Mouse (Mus musculus) c-Kit-positive CD71-positive TER-119-positive erythroid progenitor cells, embryonic 14.5 days (primary cell): ENCODE measurements around the gene Sp6.
A peak's percentile ranks its signal among the peaks of the same experiment; 100 is the strongest.

Experiments
- DNase-seq: peaks from one replicate; pipeline ENCODE4 v3.0.0-alpha.2; 2013; ENCODE audit warnings: low spot score

Sp6 gene

DNA sequence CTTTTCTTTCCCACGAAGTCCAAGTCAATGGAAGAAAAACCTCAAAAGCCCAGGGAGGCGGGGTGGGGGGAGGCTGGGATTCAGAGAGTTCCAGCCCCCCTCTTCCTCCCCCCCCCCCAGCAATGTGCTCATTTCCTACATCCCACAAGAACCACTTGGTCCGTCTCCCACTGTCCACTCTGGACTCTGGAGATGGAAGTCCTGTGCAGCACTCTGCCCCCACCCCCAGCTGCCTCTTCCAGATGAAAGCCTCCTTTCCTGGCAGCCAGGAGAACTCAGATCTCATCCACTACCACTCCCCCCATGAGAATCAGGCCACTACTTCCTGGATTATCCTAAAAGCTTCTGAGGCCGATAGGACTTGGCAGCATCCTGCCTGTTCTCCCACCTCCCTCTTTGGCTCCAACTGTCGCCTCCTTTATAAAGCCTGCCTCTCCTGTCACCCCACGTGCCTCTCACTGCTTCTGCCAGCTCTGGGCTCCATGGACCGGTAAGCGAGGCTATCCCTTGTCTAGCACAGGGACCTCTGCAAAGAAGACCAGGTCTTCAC, at the start of gene Sp6:
Sp6 (plus strand) TSS at position 274 of the 550 bp plus-strand sequence.
- DNase-seq, result no peak

DNA sequence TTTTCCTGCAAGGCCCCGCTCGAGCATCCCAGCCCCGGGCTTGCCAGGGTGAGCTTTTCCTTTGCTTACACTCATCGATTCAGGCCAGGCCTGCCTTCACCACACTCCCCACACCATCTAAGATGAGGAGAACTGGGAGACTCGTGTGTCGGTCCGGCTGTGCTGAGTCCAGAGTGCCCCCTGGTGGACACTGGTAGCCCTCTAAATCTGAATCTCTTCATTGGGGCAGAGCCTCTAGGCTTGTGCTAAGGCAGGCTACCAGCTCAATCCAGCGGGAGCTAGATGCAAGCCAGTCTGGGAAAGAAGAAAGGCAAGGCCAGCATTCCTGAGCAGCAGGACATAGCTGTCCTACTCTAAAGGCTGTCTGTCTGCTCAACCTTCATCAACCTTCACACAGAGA, 49.6 kb upstream of the Sp6 start:
- peak; percentile 80 for DNase-seq

DNA sequence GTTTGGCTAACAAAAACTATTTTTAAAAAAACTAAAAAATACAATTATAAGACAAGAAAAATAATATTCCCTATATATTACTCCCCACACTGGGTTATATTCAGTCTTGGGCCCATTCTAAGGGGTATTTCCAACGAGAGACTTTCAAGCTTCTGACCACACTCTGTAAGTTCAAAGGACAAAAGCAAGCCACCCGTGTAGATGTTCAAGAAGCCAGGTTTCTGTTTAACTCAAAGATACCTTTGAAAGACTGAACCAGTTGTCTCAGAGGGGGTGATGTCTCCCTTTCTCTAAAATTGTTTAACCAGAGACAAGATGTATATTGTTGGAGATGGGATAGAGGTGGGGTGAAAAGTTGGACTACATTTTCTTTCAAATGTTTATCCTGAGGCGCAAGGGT, 47.0 kb upstream of the Sp6 start:
- DNase-seq, result no peak

DNA sequence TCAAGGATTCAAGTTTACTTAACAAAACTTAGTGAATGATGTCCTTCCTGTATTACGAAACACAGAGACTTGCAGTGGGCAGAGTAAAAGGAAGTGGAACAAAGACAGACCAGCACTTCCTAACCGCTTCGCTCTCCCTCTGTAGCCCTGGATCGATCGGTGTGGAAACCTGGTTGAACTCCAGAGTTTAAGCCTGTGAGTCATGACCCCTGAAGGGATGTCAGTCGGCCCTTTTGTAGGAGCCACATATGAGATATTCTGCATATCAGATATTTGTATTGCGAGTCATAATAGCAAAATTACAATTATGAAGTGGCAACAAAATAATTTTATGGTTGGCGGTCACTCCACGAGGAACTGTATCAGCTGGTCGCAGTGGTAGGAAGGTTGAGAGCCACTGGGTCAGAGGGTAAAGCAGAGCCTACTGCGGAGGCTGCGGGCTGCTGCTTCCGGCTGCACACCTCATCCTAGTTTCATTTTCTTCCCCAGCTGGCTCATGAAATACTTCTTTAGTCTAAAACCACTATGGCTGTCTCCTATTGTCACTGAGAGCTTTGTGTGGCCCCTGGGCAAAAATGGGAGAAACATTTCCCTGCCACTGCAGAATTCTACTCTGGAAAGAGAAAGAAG, 46.2 kb upstream of the Sp6 start:
- DNase-seq, result no peak

DNA sequence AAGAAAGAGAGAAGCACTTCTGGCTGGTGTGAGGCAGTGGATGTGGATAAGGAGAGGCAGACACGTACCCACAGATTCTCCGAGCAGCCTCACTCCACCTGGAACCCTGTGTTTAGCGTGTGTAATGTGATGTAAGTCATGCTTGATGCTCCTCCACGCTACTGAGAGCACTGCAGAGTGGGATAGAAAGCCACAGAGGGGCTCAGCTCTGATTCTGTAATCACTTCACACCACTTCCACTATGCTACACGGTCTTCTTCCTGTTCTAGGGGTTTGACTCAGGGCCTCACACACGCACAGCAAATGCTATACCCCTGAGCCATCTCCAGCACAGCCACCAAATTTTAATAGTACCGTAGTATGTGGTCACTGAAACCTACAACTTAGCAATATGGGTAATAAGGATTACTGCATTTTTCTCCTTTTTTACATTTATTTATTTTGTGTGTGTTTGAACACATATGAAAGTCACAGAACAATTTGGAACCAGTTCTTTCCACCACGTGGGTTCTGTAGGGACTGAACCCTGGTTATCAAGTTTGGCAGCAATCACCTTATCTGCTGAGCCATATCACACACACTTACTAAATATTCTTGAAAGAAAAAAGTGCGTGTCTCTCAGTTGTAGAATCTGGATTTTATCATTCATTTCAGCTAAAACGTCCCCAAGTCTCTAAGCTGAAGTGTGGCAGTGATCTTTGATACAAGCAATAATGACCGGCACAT, 45.5 kb upstream of the Sp6 start:
- DNase-seq, result no peak

DNA sequence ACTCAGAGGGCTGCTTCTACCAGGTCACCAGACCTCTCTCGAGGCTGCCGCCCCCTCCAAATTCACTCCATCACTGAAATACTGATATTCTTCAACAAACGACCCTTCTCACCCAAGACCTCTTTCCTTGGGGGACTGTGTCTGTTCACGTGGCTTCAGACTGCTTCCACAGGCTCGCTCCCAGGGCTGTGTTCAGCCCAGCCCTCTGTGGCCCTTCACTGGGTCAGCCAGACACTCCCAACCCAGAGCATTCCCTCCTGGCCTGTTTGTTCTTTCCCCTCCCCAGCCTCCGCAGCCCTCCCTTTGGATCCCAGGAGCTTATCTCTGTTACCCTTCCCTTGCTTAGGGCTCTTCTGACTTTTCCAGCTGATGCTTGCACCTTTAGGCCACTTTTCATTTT, 44.7 kb upstream of the Sp6 start:
- DNase-seq, result no peak

DNA sequence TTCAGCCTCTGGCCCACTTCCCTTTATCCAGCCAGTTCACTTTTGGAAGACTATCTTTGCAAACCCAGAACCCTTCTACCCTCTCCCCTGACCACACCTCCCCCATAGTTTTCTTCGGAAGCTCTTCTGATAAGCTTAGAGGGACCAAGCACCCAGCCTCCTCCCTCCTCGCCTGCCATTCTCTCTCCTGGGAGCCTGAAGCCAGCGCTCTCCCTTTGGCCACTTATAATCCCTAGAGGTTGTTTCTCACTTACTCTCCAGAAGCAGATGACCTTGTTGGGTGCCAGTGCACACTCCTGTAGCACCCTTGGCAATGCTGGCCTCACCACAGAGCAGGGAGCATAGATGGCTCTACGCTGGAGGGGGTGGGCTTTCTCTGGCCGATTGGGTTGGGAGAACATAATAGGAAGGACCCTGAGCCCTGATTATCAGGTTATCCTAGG, 43.9 kb upstream of the Sp6 start:
- DNase-seq, result no peak

DNA sequence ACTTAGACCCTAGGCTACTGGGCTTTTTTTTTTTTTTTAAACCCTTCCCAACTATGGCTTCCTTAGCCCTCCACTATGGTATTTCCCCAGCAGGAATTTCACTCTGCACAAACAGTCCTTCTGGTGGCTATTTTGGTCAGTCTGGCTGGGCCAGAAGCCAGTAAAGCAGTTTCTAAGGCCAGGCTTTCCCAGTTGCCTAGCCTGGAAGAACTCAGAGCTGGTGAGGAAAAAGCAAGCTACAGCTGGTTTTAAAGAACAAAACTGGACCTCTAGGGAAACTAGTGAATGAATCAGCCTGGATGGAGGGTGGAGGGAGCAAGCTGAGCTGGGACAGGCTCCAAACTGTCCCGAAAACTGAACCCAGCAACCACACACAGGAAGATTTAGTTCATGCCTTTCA, 43.4 kb upstream of the Sp6 start:
- no peak for DNase-seq

DNA sequence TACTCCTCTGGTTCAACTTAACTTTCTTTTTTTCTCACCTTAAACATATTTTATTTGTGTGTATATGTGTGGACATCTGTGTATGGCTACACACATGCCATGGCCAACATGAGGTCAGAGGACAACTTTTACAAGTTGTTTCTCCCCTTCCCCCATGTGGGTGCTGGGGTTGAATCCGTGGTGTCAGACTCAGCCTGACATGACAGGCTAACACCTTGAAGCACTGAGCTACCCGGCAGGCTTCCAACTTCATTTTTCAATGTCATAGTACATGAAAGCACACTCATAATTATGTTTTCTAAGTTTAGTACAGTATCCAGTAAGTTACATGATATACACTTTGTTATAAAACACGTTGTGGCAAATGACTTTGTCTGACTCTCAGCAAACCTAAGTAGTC, 42.9 kb upstream of the Sp6 start:
- DNase-seq, result no peak

DNA sequence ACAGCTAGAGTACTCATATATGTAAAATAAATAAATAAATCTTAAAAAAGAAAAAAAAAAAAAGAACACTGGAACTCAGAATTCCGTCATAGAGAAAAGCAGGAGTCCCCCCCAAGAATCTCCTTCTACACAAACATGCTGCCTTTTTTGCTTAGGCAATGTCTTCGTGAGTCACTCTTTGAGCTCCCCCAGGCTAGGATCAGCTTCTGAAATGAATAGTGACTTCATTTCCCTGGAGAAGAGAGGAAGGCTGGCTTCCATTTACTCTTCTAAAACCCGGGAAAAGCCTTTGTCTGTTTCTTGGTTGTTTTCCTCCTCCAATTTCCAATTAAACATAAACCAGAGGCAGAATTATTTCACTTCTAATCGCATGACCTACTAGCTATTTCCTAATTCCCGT, 40.3 kb upstream of the Sp6 start:
- no peak for DNase-seq

DNA sequence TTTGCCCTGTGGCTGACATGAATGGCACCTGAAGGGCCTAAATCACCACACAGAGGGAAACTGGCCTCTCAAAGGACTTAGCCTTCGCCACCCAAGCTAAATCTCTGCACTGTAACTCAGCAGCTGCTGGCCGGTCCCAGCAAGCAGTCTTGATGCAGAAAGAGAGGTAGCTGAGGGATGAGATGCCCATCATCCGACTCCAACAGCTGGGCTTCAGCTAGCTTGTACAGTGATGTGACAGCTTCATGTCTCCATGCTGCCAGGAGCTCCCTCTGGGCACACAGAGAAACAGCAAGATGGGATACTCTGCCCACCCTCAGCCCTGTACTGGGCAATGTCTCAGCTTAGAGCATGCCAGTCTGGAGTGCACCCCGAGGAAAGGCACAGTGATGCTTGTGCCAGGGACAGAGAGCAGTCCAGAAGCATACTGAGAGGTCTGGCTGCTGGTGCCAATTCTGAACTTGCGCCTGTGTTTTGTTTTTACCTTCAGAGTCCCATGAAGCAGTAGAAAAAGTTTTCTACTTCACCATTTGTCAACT, 39.7 kb upstream of the Sp6 start:
- no peak for DNase-seq

DNA sequence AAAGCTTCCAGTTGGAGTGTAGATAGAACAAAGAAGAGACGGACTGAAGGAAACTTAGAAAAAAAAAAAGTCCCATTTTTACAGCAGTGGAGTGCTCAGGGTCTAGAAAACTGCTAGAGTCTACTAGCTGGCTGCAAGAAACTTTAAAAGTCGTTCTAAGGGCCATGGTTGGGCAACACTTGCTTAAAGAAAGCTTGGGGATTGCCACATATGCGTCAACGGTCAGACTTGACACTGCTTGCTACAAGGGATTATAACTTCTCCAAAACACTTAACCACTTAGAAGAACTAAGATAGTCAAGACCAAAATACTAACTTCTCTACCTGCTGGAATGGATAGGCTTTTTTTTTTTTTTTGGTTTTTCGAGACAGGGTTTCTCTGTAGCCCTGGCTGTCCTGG, 38.4 kb upstream of the Sp6 start:
- DNase-seq, result no peak

DNA sequence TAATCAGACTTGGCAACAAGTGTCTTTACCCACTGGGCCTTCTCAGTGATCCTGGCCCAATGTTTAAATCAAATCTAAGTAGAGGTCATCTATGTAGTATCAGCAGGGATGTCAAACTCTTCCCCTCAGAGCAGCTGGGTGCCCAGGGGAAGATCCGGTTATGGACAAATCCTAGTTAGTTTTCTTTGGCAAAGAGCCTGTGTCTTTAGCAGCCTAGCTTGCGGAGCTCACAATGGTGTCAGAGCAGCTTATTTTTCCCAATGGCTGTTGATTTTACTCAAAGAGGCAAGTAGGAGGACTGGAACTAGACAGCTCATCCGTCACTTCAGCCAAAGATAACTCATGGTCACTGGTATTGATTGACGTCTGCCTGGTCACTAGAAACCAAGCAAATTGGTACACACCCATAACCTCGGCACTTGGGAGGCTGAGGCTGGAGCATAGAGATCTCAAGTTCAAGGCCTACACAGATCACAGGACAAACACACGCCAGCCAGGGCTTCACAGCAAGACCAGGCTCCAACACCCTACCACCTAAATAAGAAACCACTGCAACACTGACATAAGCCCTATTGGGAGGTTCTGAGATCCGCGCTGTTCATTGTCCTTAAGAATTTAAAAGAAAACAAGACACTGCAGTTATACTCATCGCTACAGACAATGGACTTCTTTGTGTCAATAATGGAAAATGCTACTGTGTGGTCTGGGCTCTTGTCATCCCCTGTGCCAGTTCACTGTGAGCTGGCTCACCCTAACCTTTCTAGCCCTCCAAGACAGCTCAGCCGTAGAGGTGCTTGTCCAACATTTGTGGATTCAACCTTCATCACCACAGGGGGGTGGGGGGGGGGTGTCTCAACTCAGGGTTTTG, 37.4 kb upstream of the Sp6 start:
- no peak for DNase-seq

DNA sequence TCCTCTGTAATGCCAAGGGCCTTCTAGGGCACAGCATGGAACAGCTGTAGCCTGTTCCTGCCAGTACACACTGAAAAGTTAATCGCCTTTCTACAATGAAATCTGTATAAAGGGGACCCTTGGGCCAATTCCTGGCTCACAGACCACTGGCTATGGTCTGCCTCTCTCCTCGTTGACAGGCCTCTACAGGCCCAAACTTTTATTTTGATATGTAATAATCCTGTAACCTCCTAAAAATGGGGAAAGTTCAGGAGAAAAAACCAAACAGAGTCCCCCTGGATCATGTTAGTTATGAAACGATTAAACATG, 36.9 kb upstream of the Sp6 start:
- DNase-seq, result no peak

DNA sequence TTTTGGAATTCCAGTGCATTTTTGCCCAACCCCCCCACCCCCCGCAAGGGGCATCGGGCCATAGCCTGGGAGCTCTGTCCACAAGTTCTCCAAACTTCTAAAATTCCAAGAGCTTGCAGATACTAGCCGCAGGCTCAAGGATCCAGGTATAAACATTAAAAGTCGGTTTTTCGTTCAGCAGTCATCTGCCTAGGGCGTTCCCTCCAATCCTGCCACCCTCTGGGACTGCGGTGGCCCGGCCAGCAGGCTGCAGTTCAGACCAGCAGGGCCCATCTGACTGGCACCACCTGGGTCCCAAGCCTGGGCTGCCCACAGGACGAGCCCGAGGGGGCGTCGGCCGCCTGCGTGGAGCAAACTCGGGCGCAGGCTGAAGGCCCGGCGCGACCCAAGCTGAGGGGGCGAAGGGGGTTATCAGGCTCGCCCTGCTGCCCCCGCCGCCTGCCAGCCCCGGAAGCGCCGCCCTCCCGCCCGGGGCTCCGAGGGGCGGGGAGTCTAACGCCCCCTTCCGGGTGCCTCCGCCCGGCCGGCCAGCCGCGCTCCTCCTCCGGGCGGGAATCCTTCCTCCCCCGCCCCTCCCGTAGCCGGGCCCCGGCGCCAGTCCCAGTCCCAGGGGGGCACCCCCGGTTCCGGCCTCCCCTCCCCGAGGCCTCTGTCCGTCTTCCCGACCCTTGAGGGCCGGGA, 36.1 kb upstream of the Sp6 start:
- DNase-seq, result peak; percentile 78

DNA sequence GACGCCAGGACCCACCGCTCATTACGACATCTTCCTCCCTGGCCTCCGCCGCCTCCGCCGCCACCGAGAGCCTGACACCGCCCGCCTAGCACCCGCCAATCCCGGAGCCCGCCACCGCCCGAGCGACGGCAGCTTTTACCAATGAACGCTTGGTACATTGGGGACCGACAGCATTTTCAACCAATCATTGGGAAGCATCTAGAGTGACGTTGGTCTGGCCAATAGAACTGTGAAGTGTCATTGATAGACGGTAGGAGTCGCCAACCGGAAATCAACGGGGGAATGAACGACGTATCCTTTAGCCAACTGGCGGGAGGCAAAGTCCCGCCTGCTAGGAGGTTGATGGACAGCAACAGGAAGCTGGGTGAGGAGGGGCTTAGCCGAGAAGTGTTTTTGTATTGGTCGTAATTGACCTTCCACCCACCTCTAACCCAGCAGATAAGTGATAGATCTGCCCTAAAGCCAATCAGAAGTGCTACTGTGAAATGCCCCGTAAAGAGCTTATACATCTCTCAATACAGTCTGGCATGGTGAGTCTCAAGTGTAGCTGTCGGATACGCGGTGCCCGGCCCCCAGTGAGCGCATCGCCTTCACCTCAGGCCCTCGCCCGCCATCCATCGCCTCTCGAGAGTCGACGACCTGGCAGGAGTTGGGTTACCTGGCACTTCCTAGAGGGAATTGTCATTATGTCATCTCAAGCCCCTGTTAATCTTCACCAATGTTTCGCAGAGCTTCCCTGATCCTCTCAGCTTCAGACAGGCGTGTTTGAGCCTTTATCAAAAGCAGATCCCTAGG, 35.4 kb upstream of the Sp6 start:
- peak; percentile 100 for DNase-seq

DNA sequence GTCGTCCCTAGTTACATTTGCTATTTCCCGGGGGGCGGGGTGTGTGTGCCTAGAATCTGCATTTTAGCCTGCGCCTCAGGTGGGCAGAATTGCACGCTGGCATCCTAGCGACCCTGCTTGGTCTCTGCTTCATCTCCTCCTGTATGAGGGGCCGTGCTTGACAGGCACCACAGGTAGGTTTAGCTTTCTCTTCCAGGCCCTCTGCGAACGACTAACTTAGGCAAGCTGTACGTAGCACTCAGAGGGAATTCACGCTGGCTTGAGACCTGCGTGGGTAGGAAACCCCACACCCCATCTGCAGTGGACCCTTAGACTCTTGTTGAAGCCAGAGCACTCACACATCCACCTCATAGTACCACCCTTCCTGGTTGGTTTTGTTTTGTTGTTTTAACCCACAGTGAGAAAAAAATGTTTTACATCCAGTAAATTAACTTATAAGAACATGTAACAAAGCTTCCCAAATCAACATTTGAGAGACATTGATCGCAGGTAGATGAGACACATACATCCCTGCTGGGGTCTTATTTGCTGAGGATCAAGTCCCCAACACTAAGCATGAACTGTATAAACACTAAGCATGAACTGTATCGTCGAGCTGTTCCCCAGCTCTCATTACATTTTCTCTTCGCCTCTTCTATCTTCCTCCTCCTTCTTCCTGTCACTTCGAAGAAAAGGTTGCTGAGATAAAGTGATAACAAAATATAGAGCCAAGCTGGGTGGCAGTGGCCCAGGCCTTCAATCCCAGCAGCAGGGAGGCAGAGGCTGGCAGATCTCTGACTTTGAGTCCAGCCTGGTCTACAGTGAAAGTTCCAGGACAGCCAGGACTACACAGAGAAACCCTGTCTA, 34.6 kb upstream of the Sp6 start:
- peak; percentile 34 for DNase-seq

DNA sequence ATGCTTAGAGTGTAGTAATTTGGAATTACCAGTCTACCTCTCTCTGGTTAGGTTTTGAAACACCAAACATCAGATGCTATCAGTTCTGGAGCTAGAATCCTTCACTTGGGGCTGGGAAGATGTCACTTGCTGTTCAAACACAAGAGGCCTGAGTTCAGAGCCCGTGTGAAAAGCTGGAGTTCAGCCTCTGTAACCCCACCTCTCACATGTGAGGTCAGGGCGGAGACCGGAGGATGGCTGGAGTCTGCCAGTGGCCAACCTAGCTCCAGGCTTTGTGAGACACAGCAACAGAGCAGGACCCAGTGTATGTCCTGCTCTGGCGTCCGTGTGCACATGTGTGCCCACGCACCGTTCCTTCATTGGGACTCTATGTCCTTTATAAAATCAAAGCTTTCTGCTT, 33.9 kb upstream of the Sp6 start:
- DNase-seq, result no peak

DNA sequence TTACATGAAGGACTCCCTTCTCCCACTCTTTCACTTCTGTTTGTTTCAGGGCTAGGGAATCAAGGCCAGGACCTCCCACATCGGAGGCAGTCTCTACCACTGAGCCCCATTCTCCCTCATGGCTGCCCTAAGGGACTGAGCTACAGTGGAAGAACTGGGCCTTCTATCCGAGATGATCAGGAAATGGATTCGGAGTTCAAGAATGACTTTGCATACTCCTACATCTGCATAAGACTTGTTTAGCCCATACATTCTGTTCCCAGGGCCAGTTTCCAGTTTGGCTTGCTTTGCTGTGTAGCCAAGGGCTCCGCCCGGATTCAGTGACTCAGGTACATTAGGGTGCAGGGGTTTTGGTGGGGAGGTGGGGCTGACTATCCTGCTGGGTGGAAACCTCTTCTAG, 33.2 kb upstream of the Sp6 start:
- no peak for DNase-seq

DNA sequence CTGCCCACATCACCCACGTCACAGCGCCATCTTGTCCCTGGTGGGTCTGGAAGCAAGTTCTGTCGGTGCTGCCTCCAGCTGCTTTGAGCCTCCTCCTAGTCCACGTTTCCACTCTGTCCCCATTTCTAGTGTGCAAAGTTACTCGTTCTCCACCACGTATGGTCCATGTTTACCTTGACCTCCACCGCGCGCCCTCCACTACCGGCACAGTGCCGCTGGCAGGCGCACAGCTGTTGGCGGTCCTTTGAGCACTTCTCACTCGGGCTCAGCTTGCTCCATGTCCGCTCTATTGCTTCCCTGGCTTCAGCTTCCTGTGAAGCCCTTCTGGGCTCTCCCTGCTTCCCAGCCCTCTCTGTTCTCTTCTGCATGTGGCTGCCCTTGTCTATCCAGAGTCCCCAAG, 31.7 kb upstream of the Sp6 start:
- no peak for DNase-seq
